Mouse (Mus musculus) thymus, adult 2 months (tissue): ENCODE data around the gene Mau2. TPM values are rescaled to one million over a fixed set of nuclear protein-coding genes. Genes with fewer than 3 reads are reported as not detected.
"Not testable (repeated sequence)": the region's sequence is repeated elsewhere in the genome, so short reads cannot be mapped to it uniquely, and the experiment has no call there.

Experiments used
- DNase-seq: peaks from one replicate; pipeline ENCODE4 v3.0.0; 2021
- H3K27ac ChIP-seq: fragments of 200-500 bp; 2 replicates; pipeline ENCODE4 v1.5.1; 2012; ENCODE audit warnings: low read length, control low read depth; ENCODE audit not compliant: control insufficient read depth, insufficient read depth
- H3K27me3 ChIP-seq: fragments of 200-500 bp; 2 replicates; pipeline ENCODE4 v1.6.1; 2012; ENCODE audit warnings: mild to moderate bottlenecking, low read length, moderate library complexity, mixed read lengths; ENCODE audit not compliant: control insufficient read depth, insufficient read depth
- H3K36me3 ChIP-seq: fragments of 200-500 bp; 2 replicates; pipeline ENCODE4 v1.6.1; 2012; ENCODE audit warnings: mild to moderate bottlenecking, low read length, moderate library complexity; ENCODE audit not compliant: control insufficient read depth, insufficient read depth
- H3K4me1 ChIP-seq: fragments of 200-500 bp; replicated peaks from 2 replicates; pipeline ENCODE4 v1.6.1; 2012; ENCODE audit warnings: low read length; ENCODE audit not compliant: control insufficient read depth, insufficient read depth
- H3K4me3 ChIP-seq: fragments of 200-500 bp; 2 replicates; pipeline ENCODE4 v1.5.1; 2012; ENCODE audit warnings: mild to moderate bottlenecking, low read length, control low read depth, moderate library complexity; ENCODE audit not compliant: control insufficient read depth, insufficient read depth
- CTCF ChIP-seq: fragments of 200-500 bp; IDR thresholded peaks from 2 replicates; pipeline ENCODE4 v1.5.1; 2012; ENCODE audit warnings: mild to moderate bottlenecking, control low read depth, low read length, moderate library complexity, borderline replicate concordance; ENCODE audit not compliant: control insufficient read depth, poor library complexity, insufficient read depth; ENCODE audit errors: extremely low read depth
- POLR2A ChIP-seq: fragments of 200-500 bp; IDR thresholded peaks from 2 replicates; pipeline ENCODE4 v1.6.1; 2012; ENCODE audit warnings: mild to moderate bottlenecking, low read length, control low read depth, moderate library complexity; ENCODE audit not compliant: control insufficient read depth, poor library complexity, insufficient read depth; ENCODE audit errors: extremely low read depth
- WGBS: fragments of 180-500 bp; shearing (Covaris S2); methylation state at CpG from one replicate; pipeline ENCODE4 v1.1.7; 2018; 5-methylcytosine and 5-hydroxymethylcytosine counted together
- polyA plus RNA-seq: library from polyadenylated mRNA; depleted of rRNA; stranded (reverse); fragments of >200 nt; gene quantifications from 2 replicates; pipeline ENCODE4 v1.2.3, GENCODE M21; 2012

Gene Mau2
- polyA plus RNA-seq, 1 experiment: 186 TPM

DNA sequence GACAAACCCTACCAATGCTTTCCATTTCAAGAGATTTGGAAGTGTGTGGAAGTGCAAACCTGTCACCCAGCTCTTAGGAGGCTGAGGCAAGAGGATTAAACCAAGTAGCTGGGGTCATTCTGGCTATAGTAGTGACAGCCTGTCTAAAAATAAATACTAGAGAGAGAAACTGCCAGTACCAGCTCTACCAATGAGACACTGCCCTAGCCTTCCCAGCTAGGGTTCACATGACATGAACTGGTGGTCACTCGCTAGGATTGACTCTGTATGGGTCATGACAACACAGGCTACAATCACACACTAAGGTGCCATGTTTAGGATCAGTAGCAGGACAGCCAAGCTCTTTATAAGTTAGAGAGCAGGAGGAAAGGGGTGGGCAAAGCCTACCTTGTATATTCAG lies 12.3 kb downstream of the Mau2 start:
- Histone ChIP-seq H3K4me1 (no peaks in the 10 kb centered on the region), H3K27me3 (no peaks in the 10 kb centered on the region), H3K36me3 (peaks cover 48% of the 10 kb centered on the region), H3K4me3 (no peak overlapping the region), H3K27ac (no peak overlapping the region)
- 100% methylated on average over 1 of the region's 1 CpGs for WGBS
- no peak for DNase-seq
- TF ChIP-seq CTCF (no peak), POLR2A (no peak)

DNA sequence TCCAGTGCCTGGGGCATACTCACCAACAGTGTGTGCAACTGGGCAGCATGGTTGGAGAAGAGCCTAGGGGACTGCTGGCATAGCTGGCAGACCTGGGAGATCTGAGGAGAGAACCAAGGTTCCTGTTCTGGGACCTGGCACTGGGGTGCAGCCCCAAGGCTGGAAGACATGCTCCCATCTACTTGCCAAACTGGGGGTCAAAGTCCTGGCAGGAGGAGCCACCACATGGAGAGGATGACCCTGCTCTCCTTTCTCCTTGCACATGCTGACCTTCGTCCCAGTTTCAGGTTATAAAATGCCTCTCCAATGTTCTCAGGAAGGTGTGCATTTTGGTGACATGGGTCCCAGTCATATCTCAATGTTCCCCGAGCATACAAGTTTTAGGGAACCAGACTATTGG lies 16.4 kb downstream of the Mau2 start:
- DNase-seq: no peak
- no peak for TF ChIP-seq POLR2A
- TF ChIP-seq CTCF: no peak
- H3K27ac ChIP-seq: no peak overlapping the region
- no peaks in the 10 kb centered on the region for H3K27me3 ChIP-seq
- peaks cover 83% of the 10 kb centered on the region for H3K36me3 ChIP-seq
- no peak overlapping the region for H3K4me3 ChIP-seq
- no peaks in the 10 kb centered on the region for H3K4me1 ChIP-seq
- WGBS: 95% methylated on average over 2 of the region's 2 CpGs

DNA sequence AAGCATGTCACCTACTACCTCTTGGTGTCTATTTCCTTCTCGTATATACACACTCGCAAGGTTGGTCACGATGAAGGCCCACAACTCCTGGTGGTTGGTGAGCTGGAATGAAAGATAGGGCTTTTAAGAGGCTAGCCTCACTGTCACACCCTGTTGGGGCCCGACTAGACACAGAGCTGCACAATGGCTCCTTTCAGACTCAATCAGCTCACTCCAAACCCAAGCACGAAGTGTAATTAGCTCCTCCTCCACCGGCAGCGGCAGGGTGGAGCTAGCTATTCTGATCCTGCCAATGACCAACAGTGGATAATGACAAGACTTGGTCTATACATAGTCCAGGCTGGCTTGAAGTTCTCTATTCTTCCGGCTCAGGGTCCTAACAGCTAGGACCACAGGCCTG lies 18.9 kb downstream of the Mau2 start:
- no peaks in the 10 kb centered on the region for H3K4me1 ChIP-seq
- H3K4me3 ChIP-seq: no peak overlapping the region
- no peaks in the 10 kb centered on the region for H3K27me3 ChIP-seq
- no peak for DNase-seq
- WGBS: 97% methylated on average over 8 of the region's 8 CpGs
- no peak for TF ChIP-seq CTCF
- no peak for TF ChIP-seq POLR2A
- no peak overlapping the region for H3K27ac ChIP-seq
- peaks cover 93% of the 10 kb centered on the region for H3K36me3 ChIP-seq

DNA sequence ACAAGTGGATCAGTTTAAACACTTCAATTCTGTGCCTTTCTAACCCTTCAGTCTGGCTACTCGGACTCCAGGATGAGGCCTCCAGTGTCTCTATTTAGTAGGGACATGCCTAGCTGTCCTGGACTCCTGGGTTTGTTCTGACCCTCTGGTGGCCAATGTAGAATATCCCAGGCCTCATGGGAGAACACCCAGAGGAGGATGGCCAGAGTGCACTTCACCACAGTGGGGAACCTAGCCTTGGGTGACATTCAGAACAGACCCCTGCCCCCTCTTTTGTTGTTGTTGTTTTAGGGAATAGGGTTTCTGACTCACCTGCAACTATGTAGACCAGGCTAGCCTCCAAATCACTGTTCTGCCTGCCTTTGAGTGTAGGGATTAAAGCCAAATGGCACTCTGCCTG lies 27.5 kb downstream of the Mau2 start:
- Histone ChIP-seq H3K4me3 (no peak overlapping the region), H3K27me3 (no peaks in the 10 kb centered on the region), H3K4me1 (no peaks in the 10 kb centered on the region), H3K27ac (no peak overlapping the region), H3K36me3 (peaks cover 24% of the 10 kb centered on the region)
- 84% methylated on average over 1 of the region's 1 CpGs for WGBS
- TF ChIP-seq CTCF (no peak), POLR2A (no peak)
- no peak for DNase-seq

DNA sequence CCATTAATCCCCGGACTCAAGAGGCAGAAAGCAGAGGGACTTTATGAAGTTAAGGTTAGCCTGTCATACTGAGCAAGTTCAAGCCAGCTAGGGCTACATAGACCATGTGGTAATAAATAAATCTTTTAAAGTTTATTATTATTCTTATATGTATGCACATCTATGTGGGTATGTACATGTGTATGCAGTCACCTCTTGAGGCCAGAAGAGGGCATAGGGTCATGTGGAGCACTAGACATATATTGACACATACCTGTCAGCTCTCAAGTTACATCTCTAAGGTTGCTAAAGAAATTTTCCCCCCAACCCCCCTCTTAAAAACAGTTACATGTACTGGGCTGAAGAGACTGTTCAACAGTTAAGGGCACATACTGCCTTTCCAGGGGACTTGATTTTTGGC lies 29.8 kb downstream of the Mau2 start:
- WGBS: 88% methylated on average over 1 of the region's 1 CpGs
- TF ChIP-seq CTCF: no peak
- no peak for TF ChIP-seq POLR2A
- Histone ChIP-seq H3K27me3 (no peaks in the 10 kb centered on the region), H3K27ac (no peak overlapping the region), H3K4me1 (no peaks in the 10 kb centered on the region), H3K36me3 (peaks cover 2% of the 10 kb centered on the region), H3K4me3 (no peak overlapping the region)
- no peak for DNase-seq

DNA sequence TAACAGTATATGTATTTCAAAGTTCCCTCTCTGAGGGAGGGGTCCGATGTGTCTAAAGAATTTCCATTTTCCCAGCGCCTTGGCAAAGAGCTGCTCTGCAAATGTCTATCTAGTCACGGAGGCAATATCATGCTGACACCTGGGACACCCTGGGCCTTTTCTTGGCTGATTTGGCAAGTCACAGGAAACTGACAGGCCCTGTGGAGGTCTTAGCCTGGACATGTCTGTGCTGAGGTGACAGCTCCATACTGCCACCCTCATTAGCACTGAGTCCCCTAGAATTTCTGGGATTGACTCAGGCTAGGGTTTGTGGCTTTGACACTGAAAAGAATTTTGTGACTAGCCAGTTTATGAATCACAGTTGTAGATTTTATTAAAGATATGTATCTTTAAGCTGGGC lies 30.2 kb downstream of the Mau2 start:
- H3K36me3 ChIP-seq: no peaks in the 10 kb centered on the region
- no peaks in the 10 kb centered on the region for H3K4me1 ChIP-seq
- TF ChIP-seq POLR2A: no peak
- TF ChIP-seq CTCF: no peak
- no peaks in the 10 kb centered on the region for H3K27me3 ChIP-seq
- whole genome bisulfite sequencing: 81% methylated on average over 3 of the region's 3 CpGs
- no peak overlapping the region for H3K4me3 ChIP-seq
- H3K27ac ChIP-seq: no peak overlapping the region
- DNase-seq: no peak

DNA sequence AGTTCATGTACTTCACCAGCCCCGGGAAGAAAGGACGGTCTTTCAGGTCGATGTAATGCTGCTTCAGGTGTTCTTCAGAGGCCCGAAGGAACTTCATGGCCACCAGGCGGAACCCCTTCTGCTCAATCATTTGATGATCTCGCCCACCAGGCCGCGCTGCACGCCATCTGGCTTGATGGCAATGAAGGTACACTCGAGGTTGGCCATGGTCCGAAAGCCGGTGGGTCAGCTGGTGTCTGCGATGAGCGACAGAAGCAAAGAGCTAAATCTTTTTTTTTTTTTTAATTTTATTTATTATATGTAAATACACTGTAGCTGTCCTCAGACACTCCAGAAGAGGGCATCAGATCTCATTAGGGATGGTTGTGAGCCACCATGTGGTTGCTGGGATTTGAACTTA lies 31.7 kb downstream of the Mau2 start:
- not testable (repeated sequence) for H3K36me3 ChIP-seq, H3K4me3 ChIP-seq, H3K4me1 ChIP-seq, H3K27ac ChIP-seq, DNase-seq, H3K27me3 ChIP-seq
- 94% methylated on average over 14 of the region's 14 CpGs for WGBS
